Mouse (Mus musculus) lung, postnatal 0 days (tissue): ENCODE data around the gene Armc5. TPM values are rescaled to one million over a fixed set of nuclear protein-coding genes. Genes with fewer than 3 reads are reported as not detected.
A peak's percentile ranks its signal among the peaks of the same experiment; 100 is the strongest.

Source experiments
- ATAC-seq: fragments of 200-750 bp; cut with Nextera tagmentation; 2 replicates; pipeline ENCODE4 v1.8.0; 2017; ENCODE audit warnings: moderate library complexity
- DNase-seq: peaks from one replicate; pipeline ENCODE4 v3.0.0-alpha.2; 2016; ENCODE audit warnings: low spot score
- H3K27ac ChIP-seq: fragments of 300-500 bp; sonication (generic); 2 replicates; pipeline ENCODE4 v1.5.1; 2014; ENCODE audit warnings: antibody characterized with exemption, mild to moderate bottlenecking, low read length, mixed read lengths
- H3K27me3 ChIP-seq: fragments of 300-500 bp; sonication (generic); replicated peaks from 2 replicates; pipeline ENCODE4 v1.6.1; 2014; ENCODE audit warnings: low read length, mixed read lengths; ENCODE audit not compliant: insufficient read depth
- H3K36me3 ChIP-seq: fragments of 300-500 bp; sonication (generic); 2 replicates; pipeline ENCODE4 v1.6.1; 2014; ENCODE audit warnings: low read length, mixed read lengths; ENCODE audit not compliant: insufficient read depth
- H3K4me1 ChIP-seq: fragments of 300-500 bp; sonication (generic); 2 replicates; pipeline ENCODE4 v1.6.1; 2014; ENCODE audit warnings: antibody characterized with exemption, low read depth, low read length, mixed read lengths; ENCODE audit not compliant: insufficient read depth
- H3K4me2 ChIP-seq: fragments of 300-500 bp; sonication (generic); replicated peaks from 2 replicates; pipeline ENCODE4 v1.6.1; 2014; ENCODE audit warnings: low read depth, mild to moderate bottlenecking, low read length, moderate library complexity, mixed read lengths
- H3K4me3 ChIP-seq: fragments of 300-500 bp; sonication (generic); 2 replicates; pipeline ENCODE4 v1.5.1; 2014; ENCODE audit warnings: low read depth, low read length
- H3K9ac ChIP-seq: fragments of 300-500 bp; sonication (generic); replicated peaks from 2 replicates; pipeline ENCODE4 v1.6.1; 2014; ENCODE audit warnings: low read depth, mild to moderate bottlenecking
- H3K9me3 ChIP-seq: fragments of 300-500 bp; sonication (generic); 2 replicates; pipeline ENCODE4 v1.6.1; 2016; ENCODE audit warnings: low read length, mixed read lengths
- CTCF ChIP-seq: IDR thresholded peaks from 2 replicates; pipeline ENCODE4 v1.5.1; 2016; ENCODE audit warnings: antibody characterized with exemption, mild to moderate bottlenecking
- EP300 ChIP-seq: IDR thresholded peaks from 2 replicates; pipeline ENCODE4 v1.6.1; 2016; ENCODE audit warnings: antibody characterized with exemption, mild to moderate bottlenecking, control low read depth
- WGBS: fragments of 180-500 bp; shearing (Covaris S2); extraction: QIAGEN DNeasy Blood & Tissue Kit; methylation state at CpG from one replicate; pipeline ENCODE4 v1.1.7; 2014; 5-methylcytosine and 5-hydroxymethylcytosine counted together
- polyA plus RNA-seq: library from polyadenylated mRNA; unstranded; fragments of >200 nt; fragmentation: Nextera tagmentation; extraction: Ambion mirVana; gene quantifications from 2 replicates; pipeline ENCODE4 v1.2.1, GENCODE M21; 2015

The Armc5 gene
- polyA plus RNA-seq, 1 experiment from 2014 or later = 20.3 TPM

GRCm38 (mm10) chr7:128248081-128249042 is 11.2 kb downstream of the Armc5 start:
- no peaks in the 10 kb centered on the region for H3K27me3 ChIP-seq
- TF ChIP-seq CTCF (no peak), EP300 (no peak)
- H3K9me3 ChIP-seq = no peaks in the 10 kb centered on the region
- no peak for ATAC-seq
- peak overlapping the region; percentile 41 for H3K9ac ChIP-seq
- peaks cover 19% of the 10 kb centered on the region; the same call in 1 of the 2 replicates for H3K36me3 ChIP-seq
- H3K4me2 ChIP-seq = peak overlapping the region; percentile 66
- DNase-seq = no peak
- peaks cover 6% of the 10 kb centered on the region; the same call in 1 of the 2 replicates for H3K4me1 ChIP-seq
- 63% methylated on average over 10 of the region's 10 CpGs for WGBS
- peak overlapping the region; percentile 57 for H3K4me3 ChIP-seq
- H3K27ac ChIP-seq = no peak overlapping the region

- H3K9me3 ChIP-seq = no peaks in the 10 kb centered on the region
- H3K9ac ChIP-seq = no peak overlapping the region
- DNase-seq (no peak), ATAC-seq (no peak)
- TF ChIP-seq CTCF (no peak), EP300 (no peak)
- peaks cover 19% of the 10 kb centered on the region; the same call in 1 of the 2 replicates for H3K36me3 ChIP-seq
- H3K27ac ChIP-seq = no peak overlapping the region
- no peaks in the 10 kb centered on the region for H3K27me3 ChIP-seq
- H3K4me3 ChIP-seq = no peak overlapping the region
- 89% methylated on average over 5 of the region's 5 CpGs for WGBS
- no peak overlapping the region for H3K4me2 ChIP-seq
- peaks cover 6% of the 10 kb centered on the region; the same call in 1 of the 2 replicates for H3K4me1 ChIP-seq
These were observed 12.9 kb downstream of the Armc5 start for GRCm38 (mm10) chr7:128249998-128250397.

GRCm38 (mm10) chr7:128251946-128252345 is 14.8 kb downstream of the Armc5 start:
- no peak overlapping the region for H3K4me2 ChIP-seq

GRCm38 (mm10) chr7:128252609-128253008 is 15.5 kb downstream of the Armc5 start:
- no peaks in the 10 kb centered on the region for H3K9me3 ChIP-seq
- TF ChIP-seq EP300 = no peak
- no peak for TF ChIP-seq CTCF
- DNase-seq (no peak), ATAC-seq (no peak)
- H3K27ac ChIP-seq = no peak overlapping the region
- WGBS = 19% methylated on average over 24 of the region's 24 CpGs
- H3K4me1 ChIP-seq = peaks cover 6% of the 10 kb centered on the region; the same call in 1 of the 2 replicates
- H3K27me3 ChIP-seq = no peaks in the 10 kb centered on the region
- peaks cover 19% of the 10 kb centered on the region; the same call in 1 of the 2 replicates for H3K36me3 ChIP-seq
- H3K9ac ChIP-seq = no peak overlapping the region
- no peak overlapping the region for H3K4me3 ChIP-seq
- H3K4me2 ChIP-seq = peak overlapping the region; percentile 17; the same call in 1 of the 2 replicates

More at GRCm38 (mm10) chr7:128251946-128252345, 14.8 kb downstream of the Armc5 start:
- Histone ChIP-seq H3K27me3 (no peaks in the 10 kb centered on the region), H3K4me1 (peaks cover 6% of the 10 kb centered on the region; the same call in 1 of the 2 replicates), H3K27ac (no peak overlapping the region), H3K9ac (no peak overlapping the region), H3K4me3 (no peak overlapping the region), H3K36me3 (peaks cover 19% of the 10 kb centered on the region; the same call in 1 of the 2 replicates), H3K9me3 (no peaks in the 10 kb centered on the region)
- WGBS = 49% methylated on average over 12 of the region's 12 CpGs
- no peak for DNase-seq
- ATAC-seq = no peak
- TF ChIP-seq EP300 (no peak), CTCF (no peak)

GRCm38 (mm10) chr7:128254978-128255377 is 17.8 kb downstream of the Armc5 start:
- no peak overlapping the region for H3K4me2 ChIP-seq
- H3K4me3 ChIP-seq = no peak overlapping the region
- ATAC-seq (no peak), DNase-seq (no peak)
- 48% methylated on average over 2 of the region's 2 CpGs for WGBS
- no peaks in the 10 kb centered on the region for H3K9me3 ChIP-seq
- peaks cover 13% of the 10 kb centered on the region; the same call in 1 of the 2 replicates for H3K36me3 ChIP-seq
- no peaks in the 10 kb centered on the region for H3K27me3 ChIP-seq
- no peak for TF ChIP-seq CTCF
- no peak overlapping the region for H3K9ac ChIP-seq
- no peak overlapping the region for H3K27ac ChIP-seq
- no peaks in the 10 kb centered on the region; the same call in 1 of the 2 replicates for H3K4me1 ChIP-seq

- Histone ChIP-seq H3K9me3 (no peaks in the 10 kb centered on the region), H3K4me3 (no peak overlapping the region), H3K36me3 (peaks cover 13% of the 10 kb centered on the region; the same call in 1 of the 2 replicates), H3K27ac (no peak overlapping the region), H3K4me1 (no peaks in the 10 kb centered on the region; the same call in 1 of the 2 replicates), H3K4me2 (no peak overlapping the region), H3K9ac (no peak overlapping the region), H3K27me3 (no peaks in the 10 kb centered on the region)
- WGBS = 90% methylated on average over 5 of the region's 5 CpGs
- ATAC-seq (no peak), DNase-seq (no peak)
- TF ChIP-seq CTCF = no peak
- no peak for TF ChIP-seq EP300
These were observed 18.6 kb downstream of the Armc5 start for GRCm38 (mm10) chr7:128255757-128256156.
